Mouse (Mus musculus): ENCODE results near the gene Flvcr2. TPM values are rescaled to one million over a fixed set of nuclear protein-coding genes. Genes with fewer than 3 reads are reported as not detected.

Gene Flvcr2
- polyA plus RNA-seq, 1 experiment from 2014 or later, result 1.8 TPM

DNA sequence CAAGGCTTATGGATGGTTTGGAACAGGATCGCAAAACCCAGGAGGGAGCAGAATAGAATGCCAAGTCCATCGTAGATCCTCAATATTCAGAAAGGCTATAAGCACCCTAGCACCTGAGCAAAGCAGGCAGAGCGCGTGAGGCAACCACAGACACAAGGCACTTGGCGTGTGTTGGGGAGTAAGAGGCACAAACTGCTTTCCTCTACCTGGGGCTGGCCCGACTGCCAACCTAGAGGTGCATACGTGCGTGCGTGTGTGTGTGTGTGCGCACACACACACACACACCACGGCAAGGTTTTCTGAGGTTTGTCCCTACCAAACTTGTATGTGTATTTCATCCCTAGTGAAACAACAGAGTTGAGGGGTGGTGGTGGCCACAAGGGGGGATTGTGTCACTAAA is 38.9 kb upstream of the Flvcr2 start:
- Histone ChIP-seq H3K36me3 (no peaks in the 10 kb centered on the region), H3K4me1 (replicated peaks) (peaks cover 21% of the 10 kb centered on the region), H3K27me3 (peaks cover 16% of the 10 kb centered on the region), H3K4me3 (replicated peaks) (no peak overlapping the region), H3K27ac (no peak overlapping the region), H3K4me2 (no peak overlapping the region), H3K9ac (replicated peaks) (no peak overlapping the region), H3K9me3 (no peaks in the 10 kb centered on the region)
- ATAC-seq (ENCODE audit: insufficient number of reproducible peaks, insufficient read depth, low FRiP score, low TSS enrichment, low read depth), result no peak
- 91% methylated on average over 11 of the region's 11 CpGs for WGBS

DNA sequence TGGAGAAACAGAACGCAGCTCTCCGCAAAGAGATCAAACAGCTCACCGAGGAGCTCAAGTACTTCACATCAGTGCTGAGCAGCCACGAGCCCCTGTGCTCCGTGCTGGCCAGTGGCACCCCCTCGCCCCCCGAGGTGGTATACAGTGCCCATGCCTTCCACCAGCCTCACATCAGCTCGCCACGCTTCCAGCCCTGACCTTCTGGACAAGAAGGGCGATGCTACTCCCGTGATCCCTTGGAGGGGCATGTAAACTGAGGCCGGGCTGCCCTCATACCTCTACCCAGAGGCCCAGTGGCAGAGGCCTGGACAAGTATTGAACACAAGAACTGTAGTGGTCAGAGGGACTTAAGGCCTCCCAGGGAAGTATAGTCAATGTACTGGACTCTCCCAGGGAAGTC is 37.8 kb upstream of the Flvcr2 start:
- Histone ChIP-seq H3K4me2 (no peak overlapping the region), H3K4me1 (replicated peaks) (peaks cover 21% of the 10 kb centered on the region), H3K9me3 (no peaks in the 10 kb centered on the region), H3K9ac (replicated peaks) (no peak overlapping the region), H3K4me3 (replicated peaks) (no peak overlapping the region), H3K27me3 (peaks cover 16% of the 10 kb centered on the region), H3K27ac (no peak overlapping the region), H3K36me3 (no peaks in the 10 kb centered on the region)
- 87% methylated on average over 12 of the region's 12 CpGs for WGBS
- ATAC-seq (ENCODE audit: insufficient number of reproducible peaks, insufficient read depth, low FRiP score, low TSS enrichment, low read depth), result no peak

DNA sequence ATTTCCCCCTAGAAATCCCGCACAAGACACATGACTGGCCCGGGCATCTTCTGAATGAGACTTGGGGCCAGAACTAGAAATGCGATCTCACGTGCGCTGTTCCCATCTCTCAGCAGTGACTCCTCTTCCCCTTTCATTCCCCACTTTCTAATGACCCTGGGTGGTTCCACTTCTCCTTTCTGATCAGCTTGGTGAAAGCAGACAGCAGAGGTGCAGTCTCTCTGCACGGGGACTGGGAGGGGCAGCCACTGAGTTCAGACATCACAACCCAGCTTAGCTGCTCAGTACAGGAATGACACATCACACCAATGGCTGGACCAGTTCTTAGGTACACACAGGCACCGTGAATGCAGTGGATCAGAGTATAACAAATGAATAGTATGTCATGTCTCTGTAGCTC is 35.6 kb upstream of the Flvcr2 start:
- H3K9ac ChIP-seq (replicated peaks), result no peak overlapping the region
- 80% methylated on average over 7 of the region's 7 CpGs for WGBS
- H3K9me3 ChIP-seq, result no peaks in the 10 kb centered on the region
- H3K27ac ChIP-seq, result no peak overlapping the region
- no peak overlapping the region for H3K4me2 ChIP-seq
- no peak for ATAC-seq (ENCODE audit: insufficient number of reproducible peaks, insufficient read depth, low FRiP score, low TSS enrichment, low read depth)
- H3K4me1 ChIP-seq (replicated peaks), result peaks cover 11% of the 10 kb centered on the region
- H3K4me3 ChIP-seq (replicated peaks), result no peak overlapping the region
- H3K27me3 ChIP-seq, result peaks cover 16% of the 10 kb centered on the region
- no peaks in the 10 kb centered on the region for H3K36me3 ChIP-seq

DNA sequence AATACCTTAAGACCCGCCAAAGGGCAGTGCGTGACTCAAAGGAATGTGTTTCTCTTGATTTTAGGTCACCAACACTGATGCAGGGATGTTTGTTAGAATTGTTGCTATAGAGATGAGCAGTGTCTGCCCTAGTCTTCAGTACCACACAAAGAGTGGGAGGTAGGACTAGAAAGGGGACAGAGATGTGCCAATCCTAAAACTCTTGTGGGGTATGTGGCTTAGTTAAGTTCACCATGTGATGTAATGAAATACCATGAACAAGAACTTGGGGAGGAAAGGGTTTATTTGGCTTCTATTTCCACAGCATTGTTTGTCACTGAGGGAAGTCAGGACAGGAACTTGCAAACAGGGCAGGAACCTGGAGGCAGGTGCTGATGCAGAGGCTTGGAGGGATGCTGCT is 33.8 kb upstream of the Flvcr2 start:
- no peak overlapping the region for H3K4me2 ChIP-seq
- H3K9ac ChIP-seq (replicated peaks), result no peak overlapping the region
- no peaks in the 10 kb centered on the region for H3K36me3 ChIP-seq
- H3K27me3 ChIP-seq, result peaks cover 5% of the 10 kb centered on the region; the same call in 1 of the 2 replicates
- H3K27ac ChIP-seq, result no peak overlapping the region
- ATAC-seq (ENCODE audit: insufficient number of reproducible peaks, insufficient read depth, low FRiP score, low TSS enrichment, low read depth), result no peak
- H3K9me3 ChIP-seq, result no peaks in the 10 kb centered on the region
- WGBS, result 83% methylated on average over 2 of the region's 2 CpGs
- H3K4me3 ChIP-seq (replicated peaks), result no peak overlapping the region
- H3K4me1 ChIP-seq (replicated peaks), result no peaks in the 10 kb centered on the region

DNA sequence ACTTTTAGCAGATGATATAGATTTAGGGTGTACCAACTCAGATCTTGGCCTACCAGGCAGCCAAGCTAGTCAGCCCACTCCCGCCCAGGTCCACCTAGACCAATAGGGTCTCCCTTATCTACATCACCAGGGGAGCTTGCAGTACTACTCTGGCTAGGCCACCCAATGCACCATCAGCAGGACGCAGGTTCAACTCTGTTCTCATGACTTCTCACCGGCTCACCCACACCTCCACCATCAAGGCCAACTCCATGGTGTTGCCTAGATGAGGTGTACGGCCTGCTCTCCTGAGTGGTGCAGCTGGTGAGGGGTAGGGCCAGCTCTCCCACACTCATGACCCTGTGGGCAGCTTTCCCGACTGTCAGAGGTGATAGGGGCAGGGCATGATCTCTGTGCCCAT is 32.2 kb upstream of the Flvcr2 start:
- no peaks in the 10 kb centered on the region for H3K9me3 ChIP-seq
- no peak overlapping the region for H3K27ac ChIP-seq
- no peak overlapping the region for H3K4me2 ChIP-seq
- H3K36me3 ChIP-seq, result no peaks in the 10 kb centered on the region
- ATAC-seq (ENCODE audit: insufficient number of reproducible peaks, insufficient read depth, low FRiP score, low TSS enrichment, low read depth), result no peak
- WGBS, result 93% methylated on average over 5 of the region's 5 CpGs
- no peak overlapping the region for H3K4me3 ChIP-seq (replicated peaks)
- H3K4me1 ChIP-seq (replicated peaks), result no peaks in the 10 kb centered on the region
- no peaks in the 10 kb centered on the region for H3K27me3 ChIP-seq
- H3K9ac ChIP-seq (replicated peaks), result no peak overlapping the region

DNA sequence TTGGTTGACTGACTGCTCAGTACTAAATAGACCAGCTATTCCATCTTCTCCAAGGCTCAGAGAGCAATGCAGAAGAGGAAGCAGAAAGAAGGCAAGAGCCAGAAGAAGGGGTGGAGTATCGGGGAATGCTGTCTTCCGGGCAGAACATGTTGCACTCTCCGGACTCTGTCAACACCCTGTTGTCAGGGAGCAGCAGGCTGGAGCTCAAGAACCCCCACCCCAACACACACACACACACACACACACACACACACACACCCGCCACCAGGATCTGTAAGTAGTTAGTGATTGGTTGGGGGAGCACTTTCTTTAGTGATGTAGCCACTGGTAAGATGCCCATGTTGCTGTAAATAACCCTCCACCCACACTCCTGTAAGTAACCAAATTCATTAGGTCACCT is 21.0 kb upstream of the Flvcr2 start:
- H3K27me3 ChIP-seq, result 0 out of 2 replicates have a peak, but pooled peaks cover 2% of the 10 kb centered on the region
- no peak for ATAC-seq (ENCODE audit: insufficient number of reproducible peaks, insufficient read depth, low FRiP score, low TSS enrichment, low read depth)
- no peak overlapping the region for H3K27ac ChIP-seq
- H3K9me3 ChIP-seq, result no peaks in the 10 kb centered on the region
- WGBS, result 79% methylated on average over 4 of the region's 4 CpGs
- H3K36me3 ChIP-seq, result no peaks in the 10 kb centered on the region
- H3K9ac ChIP-seq (replicated peaks), result no peak overlapping the region
- H3K4me2 ChIP-seq, result no peak overlapping the region
- no peaks in the 10 kb centered on the region for H3K4me1 ChIP-seq (replicated peaks)
- no peak overlapping the region for H3K4me3 ChIP-seq (replicated peaks)

DNA sequence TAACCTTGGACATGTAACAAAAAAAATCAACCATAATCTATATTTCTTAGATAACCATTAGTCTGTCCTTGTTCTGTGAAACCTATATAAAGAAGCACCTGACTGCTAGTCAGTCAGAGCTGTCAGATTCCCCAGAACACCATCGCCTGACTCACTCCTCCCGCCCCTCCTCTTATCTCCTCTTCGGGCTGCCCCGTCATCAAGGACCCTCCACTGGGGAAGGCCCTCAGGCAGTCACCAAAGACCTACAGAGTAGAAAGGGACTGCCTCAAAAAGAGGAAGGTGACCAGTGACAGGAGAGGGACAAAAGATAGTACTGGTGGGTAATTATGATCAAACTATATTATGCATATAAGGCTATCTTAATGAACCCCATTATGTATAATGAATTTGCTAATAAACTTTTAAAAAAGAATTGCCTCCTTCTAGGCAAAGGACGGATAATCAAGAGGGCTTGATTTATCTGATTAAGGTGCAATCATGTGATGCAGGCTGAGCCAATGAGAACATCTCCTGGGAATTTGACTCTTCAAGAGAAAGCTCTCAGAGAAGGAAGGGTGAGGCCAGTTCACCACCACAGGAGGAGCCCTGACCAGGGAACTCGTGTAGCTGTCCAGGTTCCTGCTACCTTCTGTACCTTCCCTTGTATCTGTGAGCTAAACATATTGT is 19.5 kb upstream of the Flvcr2 start:
- no peaks in the 10 kb centered on the region for H3K27me3 ChIP-seq
- no peak overlapping the region for H3K4me2 ChIP-seq
- ATAC-seq (ENCODE audit: insufficient number of reproducible peaks, insufficient read depth, low FRiP score, low TSS enrichment, low read depth), result no peak
- no peaks in the 10 kb centered on the region for H3K36me3 ChIP-seq
- no peaks in the 10 kb centered on the region for H3K4me1 ChIP-seq (replicated peaks)
- no peak overlapping the region for H3K9ac ChIP-seq (replicated peaks)
- 58% methylated on average over 6 of the region's 6 CpGs for WGBS
- no peak overlapping the region for H3K4me3 ChIP-seq (replicated peaks)
- H3K9me3 ChIP-seq, result no peaks in the 10 kb centered on the region
- H3K27ac ChIP-seq, result no peak overlapping the region

DNA sequence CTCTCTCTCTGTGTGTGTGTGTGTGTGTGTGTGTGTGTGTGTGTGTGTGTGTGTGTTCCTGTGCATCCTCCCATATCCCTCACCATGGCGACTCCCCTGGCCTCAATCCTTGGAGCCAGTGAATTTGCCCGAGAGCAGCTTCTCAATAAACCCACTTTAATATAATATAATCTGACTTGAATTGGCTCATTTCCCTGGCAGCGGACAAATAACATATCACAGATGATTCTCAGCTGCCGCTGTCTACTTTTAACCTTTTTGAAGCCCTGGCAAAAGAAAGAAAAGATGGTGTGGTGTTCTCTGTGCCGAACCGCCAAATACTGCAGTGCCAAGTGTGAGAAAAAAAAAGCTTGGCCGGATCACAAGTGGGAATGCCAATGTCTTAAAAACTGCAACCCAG is 18.2 kb upstream of the Flvcr2 start:
- no peak for ATAC-seq (ENCODE audit: insufficient number of reproducible peaks, insufficient read depth, low FRiP score, low TSS enrichment, low read depth)
- 89% methylated on average over 7 of the region's 7 CpGs for WGBS
- no peak overlapping the region for H3K4me2 ChIP-seq
- H3K36me3 ChIP-seq, result no peaks in the 10 kb centered on the region
- no peak overlapping the region for H3K4me3 ChIP-seq (replicated peaks)
- no peak overlapping the region for H3K27ac ChIP-seq
- no peak overlapping the region for H3K9ac ChIP-seq (replicated peaks)
- H3K4me1 ChIP-seq (replicated peaks), result no peaks in the 10 kb centered on the region
- H3K27me3 ChIP-seq, result no peaks in the 10 kb centered on the region
- no peaks in the 10 kb centered on the region for H3K9me3 ChIP-seq

DNA sequence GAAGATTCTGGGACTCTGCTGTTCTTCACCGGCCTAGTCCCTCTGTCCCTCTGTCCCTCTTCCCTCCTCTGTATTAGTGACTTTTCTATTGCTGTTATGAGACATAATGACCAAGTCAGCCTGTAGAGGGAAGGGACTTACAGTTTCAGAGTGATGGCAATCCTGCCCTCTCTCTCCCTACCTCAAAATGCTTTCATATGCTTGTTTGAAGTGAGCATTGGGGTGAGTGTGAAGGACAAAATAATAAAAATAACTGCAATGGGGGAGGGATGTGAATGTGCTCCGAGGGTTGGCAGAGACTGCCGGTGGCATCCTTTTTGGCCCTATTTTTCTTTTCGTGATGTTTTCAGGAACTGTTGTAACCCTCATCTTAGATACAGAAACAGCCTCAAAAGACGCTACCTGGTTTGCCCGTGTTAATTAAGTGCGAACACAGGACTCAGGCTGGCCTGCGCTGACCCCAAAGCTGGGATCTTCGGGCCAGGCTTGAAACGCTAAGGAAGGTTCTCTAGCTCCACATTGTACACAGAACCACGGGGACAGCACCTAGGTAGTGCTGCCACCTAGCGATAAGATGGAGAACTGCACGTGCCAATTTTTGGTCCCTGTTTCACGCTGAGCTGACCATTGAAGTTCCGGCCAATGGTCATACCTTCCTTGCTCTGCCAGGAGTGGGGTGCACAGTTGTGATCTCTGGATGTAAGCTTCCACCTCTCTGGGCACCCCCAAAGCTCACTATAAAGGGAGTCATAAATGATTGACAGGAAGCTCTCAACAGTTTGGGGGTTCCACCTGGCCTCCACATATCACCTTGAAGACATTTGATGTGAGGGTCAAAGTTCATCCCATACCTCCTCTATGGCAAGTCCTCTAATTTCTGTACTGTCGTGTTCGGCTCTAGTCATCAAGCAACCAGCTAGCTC is 17.1 kb upstream of the Flvcr2 start:
- no peak overlapping the region for H3K27ac ChIP-seq
- no peaks in the 10 kb centered on the region for H3K4me1 ChIP-seq (replicated peaks)
- H3K4me3 ChIP-seq (replicated peaks), result no peak overlapping the region
- no peaks in the 10 kb centered on the region for H3K36me3 ChIP-seq
- no peak overlapping the region for H3K9ac ChIP-seq (replicated peaks)
- no peak overlapping the region for H3K4me2 ChIP-seq
- H3K9me3 ChIP-seq, result no peaks in the 10 kb centered on the region
- H3K27me3 ChIP-seq, result no peaks in the 10 kb centered on the region
- WGBS, result 38% methylated on average over 17 of the region's 17 CpGs
- no peak for ATAC-seq (ENCODE audit: insufficient number of reproducible peaks, insufficient read depth, low FRiP score, low TSS enrichment, low read depth)

DNA sequence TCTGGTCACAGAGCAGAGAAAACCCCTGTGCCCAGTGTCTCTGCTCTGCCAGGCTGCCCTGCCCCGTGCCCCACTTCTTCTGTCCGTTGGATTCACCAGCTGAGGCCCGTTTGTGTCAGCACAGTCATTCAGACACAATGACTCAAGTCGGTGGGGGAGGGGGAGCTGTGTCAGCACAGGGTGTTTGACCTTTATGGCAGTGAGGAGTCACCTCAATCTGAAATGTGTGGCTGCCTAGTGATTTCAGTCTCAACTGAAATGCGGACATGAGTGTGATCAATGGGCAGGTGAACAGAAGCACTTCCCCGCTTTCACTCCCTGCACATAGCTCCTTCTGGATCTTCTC is 16.4 kb upstream of the Flvcr2 start:
- WGBS, result 69% methylated on average over 6 of the region's 6 CpGs
- no peak for ATAC-seq (ENCODE audit: insufficient number of reproducible peaks, insufficient read depth, low FRiP score, low TSS enrichment, low read depth)
- H3K4me2 ChIP-seq, result no peak overlapping the region

DNA sequence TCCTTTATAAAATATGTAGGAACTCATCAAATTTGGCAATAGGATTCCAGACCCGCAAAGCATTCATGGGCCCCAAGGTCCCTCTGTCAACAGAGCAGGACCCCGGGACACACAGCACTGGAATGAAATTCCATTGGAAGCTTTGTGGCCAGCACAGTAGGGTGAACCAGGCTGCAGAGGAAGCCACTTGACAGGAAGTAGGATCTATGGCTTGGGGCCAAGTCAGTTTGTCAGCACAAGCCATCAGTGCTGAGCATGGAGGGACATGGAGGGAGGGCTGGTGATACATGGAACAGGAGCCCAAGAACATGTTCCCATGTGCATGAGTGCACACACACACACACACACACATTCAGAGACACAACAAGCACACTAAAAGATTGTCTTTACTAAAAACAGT is 10.1 kb upstream of the Flvcr2 start:
- Histone ChIP-seq H3K4me2 (no peak overlapping the region), H3K36me3 (no peaks in the 10 kb centered on the region), H3K9ac (replicated peaks) (no peak overlapping the region), H3K27ac (no peak overlapping the region), H3K4me1 (replicated peaks) (no peaks in the 10 kb centered on the region), H3K4me3 (replicated peaks) (no peak overlapping the region), H3K9me3 (no peaks in the 10 kb centered on the region), H3K27me3 (no peaks in the 10 kb centered on the region)
- 83% methylated on average over 2 of the region's 2 CpGs for WGBS
- no peak for ATAC-seq (ENCODE audit: insufficient number of reproducible peaks, insufficient read depth, low FRiP score, low TSS enrichment, low read depth)

More for the DNA sequence above, 16.4 kb upstream of the Flvcr2 start:
- H3K4me1 ChIP-seq (replicated peaks), result no peaks in the 10 kb centered on the region
- no peak overlapping the region for H3K4me3 ChIP-seq (replicated peaks)
- H3K9me3 ChIP-seq, result no peaks in the 10 kb centered on the region
- no peaks in the 10 kb centered on the region for H3K27me3 ChIP-seq
- H3K27ac ChIP-seq, result no peak overlapping the region
- no peak overlapping the region for H3K9ac ChIP-seq (replicated peaks)
- no peaks in the 10 kb centered on the region for H3K36me3 ChIP-seq

Measured in limb, embryonic 12.5 days (tissue).